Mouse (Mus musculus) stomach, embryonic 14.5 days (tissue): ENCODE measurements around the gene Col9a1. TPM values are rescaled to one million over a fixed set of nuclear protein-coding genes. Genes with fewer than 3 reads are reported as not detected.

ENCODE experiments used
- ATAC-seq: fragments of 200-750 bp; cut with Nextera tagmentation; 2 replicates; pipeline ENCODE4 v1.8.0; 2017; ENCODE audit warnings: low read depth, moderate TSS enrichment; ENCODE audit not compliant: insufficient number of reproducible peaks, insufficient read depth, low FRiP score
- H3K27ac ChIP-seq: fragments of 300-500 bp; sonication (generic); 2 replicates; pipeline ENCODE4 v1.5.1; 2014; ENCODE audit warnings: mild to moderate bottlenecking, low read length, moderate library complexity, mixed read lengths
- H3K27me3 ChIP-seq: fragments of 300-500 bp; sonication (generic); 2 replicates; pipeline ENCODE4 v1.6.1; 2014; ENCODE audit warnings: low read length, control low read depth, mixed read lengths; ENCODE audit not compliant: control insufficient read depth, insufficient read depth
- H3K36me3 ChIP-seq: fragments of 300-500 bp; sonication (generic); 2 replicates; pipeline ENCODE4 v1.6.1; 2014; ENCODE audit warnings: mild to moderate bottlenecking, control low read depth, low read length, moderate library complexity, mixed read lengths; ENCODE audit not compliant: control insufficient read depth, insufficient read depth
- H3K4me1 ChIP-seq: fragments of 300-500 bp; sonication (generic); 2 replicates; pipeline ENCODE4 v1.6.1; 2014; ENCODE audit warnings: low read length, control low read depth, mixed read lengths; ENCODE audit not compliant: control insufficient read depth, insufficient read depth
- H3K4me2 ChIP-seq: fragments of 300-500 bp; sonication (generic); replicated peaks from 2 replicates; pipeline ENCODE4 v1.6.1; 2014; ENCODE audit warnings: low read depth, low read length, control low read depth
- H3K4me3 ChIP-seq: fragments of 300-500 bp; sonication (generic); 2 replicates; pipeline ENCODE4 v1.5.1; 2014; ENCODE audit warnings: low read depth, low read length, control low read depth
- H3K9ac ChIP-seq: fragments of 300-500 bp; sonication (generic); replicated peaks from 2 replicates; pipeline ENCODE4 v1.6.1; 2014; ENCODE audit warnings: low read depth, mild to moderate bottlenecking, control low read depth, low read length, moderate library complexity, mixed read lengths
- H3K9me3 ChIP-seq: fragments of 300-500 bp; sonication (generic); 2 replicates; pipeline ENCODE4 v1.6.1; 2016; ENCODE audit warnings: low read depth, low read length, control low read depth; ENCODE audit not compliant: control insufficient read depth
- WGBS: fragments of 180-500 bp; shearing (Covaris S2); extraction: QIAGEN DNeasy Blood & Tissue Kit; methylation state at CpG from one replicate; pipeline ENCODE4 v1.1.7; 2014; 5-methylcytosine and 5-hydroxymethylcytosine counted together
- polyA plus RNA-seq: library from polyadenylated mRNA; unstranded; fragments of >200 nt; fragmentation: Nextera tagmentation; extraction: Ambion mirVana; gene quantifications from 2 replicates; pipeline ENCODE4 v1.2.1, GENCODE M21; 2014

Col9a1 gene
- polyA plus RNA-seq, 1 experiment from 2014 or later: 2.1 TPM

DNA sequence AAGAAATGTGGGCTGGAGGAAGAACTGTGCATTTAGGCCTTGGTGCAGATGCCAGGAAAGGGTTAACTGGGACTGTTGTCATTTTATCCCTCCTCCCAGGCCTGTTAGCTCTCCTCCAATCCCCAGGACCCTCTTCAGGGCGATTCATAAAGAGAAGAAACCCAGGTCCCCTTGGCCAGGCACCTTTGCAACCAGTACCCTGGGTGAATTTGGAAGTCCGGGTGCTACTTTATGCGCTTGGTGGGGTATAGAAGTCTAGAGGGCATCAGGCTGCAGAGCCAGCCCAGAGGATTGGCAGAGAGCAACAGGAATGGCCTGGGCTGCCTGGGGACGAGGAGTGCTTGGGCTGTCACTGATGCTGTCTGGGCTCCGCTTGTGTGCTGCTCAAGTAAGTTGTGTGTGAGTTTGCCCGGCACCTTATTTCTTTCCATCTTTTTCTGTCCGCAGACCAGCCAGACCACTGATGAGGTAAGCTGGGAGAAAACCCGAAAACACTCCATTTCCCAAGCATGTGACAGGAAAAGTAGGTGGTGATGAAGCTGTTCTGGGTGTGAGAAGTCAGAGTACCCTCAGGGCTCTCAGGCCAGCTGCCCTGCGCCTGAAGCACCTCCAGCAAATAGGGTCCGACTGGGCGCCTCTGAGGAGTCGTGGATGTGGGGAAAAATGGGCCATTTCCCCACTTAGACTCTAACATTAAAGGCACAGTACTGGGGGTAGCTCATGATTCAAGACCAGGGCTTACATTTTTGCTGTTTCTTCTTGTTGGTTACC is 17.8 kb downstream of the Col9a1 start:
- Histone ChIP-seq H3K9me3 (no peaks in the 10 kb centered on the region), H3K9ac (no peak overlapping the region; the same call in 1 of the 2 replicates), H3K4me2 (peak overlapping the region; percentile 18; the same call in 1 of the 2 replicates), H3K4me1 (0 out of 2 replicates have a peak, but pooled peaks cover 5% of the 10 kb centered on the region), H3K27ac (no peak overlapping the region), H3K4me3 (no peak overlapping the region), H3K36me3 (no peaks in the 10 kb centered on the region), H3K27me3 (no peaks in the 10 kb centered on the region)
- ATAC-seq: no peak
- WGBS: 40% methylated on average over 12 of the region's 12 CpGs

DNA sequence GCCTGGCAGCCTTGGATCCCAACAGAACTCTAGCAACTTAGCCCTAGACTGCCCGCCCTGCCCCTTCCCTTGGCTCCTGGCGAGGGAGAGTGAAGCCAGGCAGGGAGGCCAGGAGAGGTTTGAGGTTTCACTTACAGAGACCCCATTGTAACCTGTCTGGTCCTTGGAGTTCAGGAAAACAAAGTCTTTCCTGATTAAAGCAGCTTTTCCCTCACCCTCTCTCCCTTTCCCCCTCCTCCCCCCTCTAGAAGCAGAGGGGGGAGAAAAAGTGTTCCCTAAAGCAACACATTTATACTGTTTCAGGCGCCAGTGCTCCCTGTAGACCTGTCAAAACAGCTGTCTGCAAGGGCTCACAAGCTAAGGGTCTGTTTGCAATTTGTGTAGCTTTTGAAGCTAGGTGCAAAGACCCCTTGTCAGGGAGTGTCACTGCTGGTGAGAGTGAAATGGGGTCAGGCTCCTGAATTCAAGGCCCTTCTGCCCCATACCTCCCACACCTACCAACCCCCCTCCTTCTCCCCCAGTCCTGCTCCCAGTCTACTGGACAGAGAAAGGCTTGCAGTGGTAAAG is 18.6 kb downstream of the Col9a1 start:
- no peaks in the 10 kb centered on the region for H3K36me3 ChIP-seq
- peak; percentile 28; the same call in 1 of the 2 replicates for ATAC-seq
- H3K4me3 ChIP-seq: no peak overlapping the region
- 20% methylated on average over 3 of the region's 3 CpGs for WGBS
- H3K4me1 ChIP-seq: 0 out of 2 replicates have a peak, but pooled peaks cover 5% of the 10 kb centered on the region
- no peaks in the 10 kb centered on the region for H3K27me3 ChIP-seq
- H3K4me2 ChIP-seq: peak overlapping the region; percentile 18
- no peaks in the 10 kb centered on the region for H3K9me3 ChIP-seq
- no peak overlapping the region for H3K9ac ChIP-seq
- H3K27ac ChIP-seq: no peak overlapping the region

DNA sequence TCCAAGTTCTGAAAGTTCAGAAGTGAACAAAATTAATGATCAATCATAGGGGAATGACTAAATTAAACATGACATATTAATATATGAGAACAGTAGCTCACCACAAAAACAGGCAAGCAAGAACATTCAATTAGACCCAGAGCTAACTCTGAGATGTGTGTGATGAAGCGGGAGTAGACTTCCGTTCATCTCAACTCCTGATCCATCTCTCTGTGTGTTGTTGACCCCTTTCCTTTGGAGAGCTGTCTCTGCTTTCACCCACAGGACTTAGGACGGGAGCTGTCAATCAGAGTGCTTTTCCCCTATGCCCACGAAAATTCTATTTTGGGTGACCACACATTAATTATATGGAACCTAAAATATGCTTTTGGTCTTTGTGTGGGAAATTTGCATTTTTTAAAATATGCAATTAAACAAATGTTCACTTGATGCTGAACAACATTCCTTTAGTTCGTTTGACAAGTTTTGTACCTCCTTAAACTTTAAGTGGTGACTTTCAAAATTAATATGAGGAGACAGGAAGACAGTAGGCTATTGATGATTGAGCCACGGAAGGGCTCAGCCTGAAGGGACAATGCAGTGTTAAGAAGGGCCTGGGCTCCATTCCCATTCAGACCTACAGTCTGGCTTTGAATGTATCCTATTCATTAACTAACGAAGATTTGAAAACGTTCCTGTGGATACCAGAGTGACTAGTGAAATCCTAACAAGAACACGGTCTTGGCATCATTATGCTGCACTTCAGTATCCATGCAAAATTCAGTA is 34.4 kb downstream of the Col9a1 start:
- H3K4me1 ChIP-seq: no peaks in the 10 kb centered on the region
- H3K9me3 ChIP-seq: no peaks in the 10 kb centered on the region
- no peak overlapping the region for H3K9ac ChIP-seq
- H3K36me3 ChIP-seq: no peaks in the 10 kb centered on the region
- no peak for ATAC-seq
- no peak overlapping the region for H3K27ac ChIP-seq
- H3K27me3 ChIP-seq: no peaks in the 10 kb centered on the region
- H3K4me2 ChIP-seq: no peak overlapping the region
- H3K4me3 ChIP-seq: no peak overlapping the region
- 71% methylated on average over 9 of the region's 9 CpGs for WGBS

DNA sequence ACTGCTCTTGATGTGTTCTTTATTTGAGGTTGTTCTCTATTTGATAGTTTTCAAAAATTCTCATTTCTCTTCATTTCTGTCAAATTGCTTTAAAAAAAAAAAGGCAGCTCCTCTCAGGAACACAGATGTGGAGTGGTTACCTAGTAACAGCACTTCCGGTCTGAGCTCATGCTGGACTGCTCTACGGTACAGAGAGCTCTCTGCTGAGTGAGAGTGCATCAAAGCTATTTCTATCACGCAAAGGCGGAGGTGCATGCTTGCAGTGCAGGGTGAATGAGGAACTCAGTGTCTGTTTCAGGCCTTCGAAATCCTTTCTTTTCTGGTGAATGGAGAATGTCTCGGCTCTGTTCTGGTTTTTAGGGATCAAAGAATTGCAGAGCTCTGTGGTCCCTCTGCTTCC is 41.6 kb downstream of the Col9a1 start:
- 46% methylated on average over 6 of the region's 6 CpGs for WGBS
- Histone ChIP-seq H3K36me3 (no peaks in the 10 kb centered on the region), H3K27ac (no peak overlapping the region), H3K4me2 (no peak overlapping the region), H3K9ac (no peak overlapping the region), H3K9me3 (no peaks in the 10 kb centered on the region), H3K4me1 (no peaks in the 10 kb centered on the region), H3K4me3 (no peak overlapping the region), H3K27me3 (no peaks in the 10 kb centered on the region)
- peak; percentile 61; the same call in 1 of the 2 replicates for ATAC-seq

DNA sequence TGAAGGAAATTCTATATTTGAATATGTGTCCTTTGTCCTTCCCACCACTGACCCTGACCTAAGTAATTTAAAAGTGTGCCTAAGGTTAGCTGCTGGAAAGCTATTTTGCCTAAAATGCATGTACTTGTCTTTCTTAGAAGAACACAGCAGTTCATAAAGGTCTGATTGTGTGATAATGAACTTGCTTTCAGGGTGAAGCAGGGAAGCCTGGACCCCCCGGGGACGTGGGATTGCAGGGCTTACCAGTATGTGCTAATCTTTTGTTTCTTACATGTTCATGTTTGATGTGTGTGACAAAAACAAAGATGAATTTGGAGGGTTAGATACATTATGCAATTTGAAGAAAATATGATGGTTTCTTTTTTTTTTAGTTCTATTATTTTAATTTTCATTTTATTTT is 44.8 kb downstream of the Col9a1 start:
- Histone ChIP-seq H3K4me1 (no peaks in the 10 kb centered on the region), H3K27ac (no peak overlapping the region), H3K4me3 (no peak overlapping the region), H3K36me3 (no peaks in the 10 kb centered on the region), H3K4me2 (no peak overlapping the region), H3K9me3 (no peaks in the 10 kb centered on the region), H3K9ac (no peak overlapping the region), H3K27me3 (no peaks in the 10 kb centered on the region)
- 85% methylated on average over 2 of the region's 2 CpGs for WGBS
- ATAC-seq: no peak

DNA sequence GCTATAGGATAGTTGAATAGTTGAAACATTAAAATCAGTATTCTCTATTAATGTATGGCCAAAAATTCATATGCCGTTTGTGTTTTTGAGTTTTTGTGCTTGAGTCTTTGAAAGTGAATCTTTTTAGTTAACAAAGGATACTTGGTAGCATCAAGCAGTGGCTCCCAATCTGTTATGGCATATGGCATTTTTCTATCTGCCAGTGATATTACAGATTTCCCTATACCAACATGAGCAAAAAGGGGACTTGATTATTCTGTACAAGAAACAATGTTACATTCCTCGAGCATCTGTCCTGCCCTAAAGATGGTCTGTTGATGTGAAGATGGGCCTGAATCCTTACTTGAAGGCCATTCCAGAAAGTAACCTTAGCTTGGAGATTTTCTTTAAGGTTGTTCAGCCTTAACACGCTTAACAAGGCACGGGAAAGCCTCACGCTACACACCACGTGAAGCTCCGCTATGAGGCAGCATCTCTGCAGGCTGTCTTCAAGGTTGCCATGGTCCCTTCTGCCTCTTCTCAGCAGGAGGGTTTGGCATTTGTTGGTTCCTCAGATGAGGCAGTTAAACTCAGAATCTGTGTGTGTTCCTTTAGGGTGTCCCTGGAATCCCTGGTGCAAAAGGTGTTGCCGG is 45.7 kb downstream of the Col9a1 start:
- Histone ChIP-seq H3K9me3 (no peaks in the 10 kb centered on the region), H3K9ac (no peak overlapping the region), H3K4me2 (no peak overlapping the region), H3K27me3 (no peaks in the 10 kb centered on the region), H3K4me3 (no peak overlapping the region), H3K4me1 (no peaks in the 10 kb centered on the region), H3K27ac (no peak overlapping the region), H3K36me3 (no peaks in the 10 kb centered on the region)
- WGBS: 90% methylated on average over 8 of the region's 8 CpGs
- no peak for ATAC-seq

DNA sequence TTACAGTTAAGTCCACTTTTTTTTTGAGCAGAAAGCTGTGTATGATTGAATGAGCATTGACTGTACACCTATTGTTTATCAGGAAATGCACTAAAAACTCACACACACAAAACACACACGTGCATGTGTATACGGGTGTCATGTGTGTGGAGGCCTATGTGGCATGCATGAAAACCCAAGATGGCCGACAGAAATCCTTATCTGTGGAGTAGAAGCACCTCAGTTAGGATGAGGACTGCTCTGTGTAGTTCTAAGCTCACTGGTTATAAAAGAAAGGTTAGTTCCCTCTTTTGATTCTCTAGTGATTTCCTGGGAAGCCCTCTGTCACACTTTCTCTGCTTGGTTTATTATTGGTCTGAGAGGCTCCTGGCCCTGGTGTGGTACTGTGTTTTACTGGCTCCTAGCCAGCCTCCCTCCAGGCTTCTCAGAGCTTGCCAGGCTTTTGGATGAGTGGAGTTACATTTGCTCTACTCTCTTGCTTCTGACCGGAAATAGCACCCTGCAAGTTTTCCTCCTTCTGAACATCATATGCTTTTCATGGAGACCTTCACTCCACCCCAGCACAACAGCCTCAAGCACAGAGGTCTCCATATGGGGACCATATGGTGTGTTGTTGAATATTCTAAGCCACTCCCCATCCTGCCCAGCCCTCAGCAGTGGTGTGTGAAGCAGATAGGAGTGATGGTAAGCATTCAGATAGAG is 48.6 kb downstream of the Col9a1 start:
- peak; percentile 77; the same call in 1 of the 2 replicates for ATAC-seq
- Histone ChIP-seq H3K4me1 (0 out of 2 replicates have a peak, but pooled peaks cover 6% of the 10 kb centered on the region), H3K36me3 (no peaks in the 10 kb centered on the region), H3K9ac (no peak overlapping the region), H3K27ac (no peak overlapping the region), H3K4me2 (no peak overlapping the region), H3K4me3 (no peak overlapping the region), H3K9me3 (no peaks in the 10 kb centered on the region), H3K27me3 (no peaks in the 10 kb centered on the region)
- 82% methylated on average over 4 of the region's 4 CpGs for WGBS
